Mouse (Mus musculus): Measurements from ENCODE around the gene Mgst3. TPM values are rescaled to one million over a fixed set of nuclear protein-coding genes. Genes with fewer than 3 reads are reported as not detected.

Mgst3 gene
- total RNA-seq (2015) = 21.8 and 27.7 TPM in 2 replicates
- 20.5 and 31.2 TPM in 2 replicates for total RNA-seq (2017)

- peak; percentile 87 for ATAC-seq (ENCODE audit: poor library complexity, severe bottlenecking)
Observed at GRCm38 (mm10) chr1:167393683-167394492, at the start of gene Mgst3. Gene Mgst3 (minus strand): TSS chr1:167393841.

- no peak for ATAC-seq (ENCODE audit: poor library complexity, severe bottlenecking)
Observed at GRCm38 (mm10) chr1:167438231-167438885, 44.7 kb upstream of the Mgst3 start.

DNA sequence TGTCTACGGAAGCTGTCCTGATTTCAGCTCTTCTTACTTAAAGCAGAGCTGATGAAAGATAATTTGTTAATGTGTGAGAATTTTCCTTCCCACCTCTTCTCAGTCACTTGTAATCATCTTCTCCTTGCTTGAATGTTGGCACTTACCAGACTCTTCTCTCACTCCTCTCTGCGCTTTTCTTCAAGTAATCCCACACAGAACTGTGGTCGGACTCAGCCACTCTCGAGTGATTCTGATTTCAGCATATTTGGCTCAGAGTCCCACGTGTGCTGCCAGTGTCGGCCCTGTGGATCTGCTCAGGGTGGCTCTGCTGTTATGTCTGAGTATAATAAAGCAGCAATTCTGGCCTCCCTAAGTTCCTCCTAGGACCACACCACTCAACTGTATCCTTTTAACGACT lies 43.5 kb upstream of the Mgst3 start:
- no peak for ATAC-seq (ENCODE audit: poor library complexity, severe bottlenecking)

GRCm38 (mm10) chr1:167436186-167436975 lies 42.7 kb upstream of the Mgst3 start:
- ATAC-seq (ENCODE audit: poor library complexity, severe bottlenecking) = no peak

GRCm38 (mm10) chr1:167434931-167435330 lies 41.3 kb upstream of the Mgst3 start:
- ATAC-seq (ENCODE audit: poor library complexity, severe bottlenecking) = no peak

- no peak for ATAC-seq (ENCODE audit: poor library complexity, severe bottlenecking)
Observed at GRCm38 (mm10) chr1:167430976-167431676, 37.5 kb upstream of the Mgst3 start.

DNA sequence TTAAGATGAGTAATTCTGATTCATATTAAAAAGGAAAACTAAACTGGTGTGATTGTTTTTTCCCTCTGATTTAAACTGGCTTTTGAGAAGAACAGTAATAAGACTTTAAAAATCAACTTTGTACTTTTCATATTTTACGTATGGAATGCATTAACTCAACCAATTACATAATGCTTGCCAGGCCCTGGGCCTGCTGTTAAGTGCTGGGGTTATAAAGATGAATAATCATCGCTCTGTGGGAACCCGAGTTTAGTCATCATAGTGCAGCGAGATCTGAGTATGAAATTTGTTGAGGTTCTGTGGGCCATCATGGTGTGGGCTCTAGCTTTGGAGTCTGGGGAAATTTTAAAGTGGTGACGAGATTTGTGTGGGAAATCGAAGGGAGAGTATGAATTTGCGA lies 33.0 kb upstream of the Mgst3 start:
- no peak for ATAC-seq (ENCODE audit: poor library complexity, severe bottlenecking)

DNA sequence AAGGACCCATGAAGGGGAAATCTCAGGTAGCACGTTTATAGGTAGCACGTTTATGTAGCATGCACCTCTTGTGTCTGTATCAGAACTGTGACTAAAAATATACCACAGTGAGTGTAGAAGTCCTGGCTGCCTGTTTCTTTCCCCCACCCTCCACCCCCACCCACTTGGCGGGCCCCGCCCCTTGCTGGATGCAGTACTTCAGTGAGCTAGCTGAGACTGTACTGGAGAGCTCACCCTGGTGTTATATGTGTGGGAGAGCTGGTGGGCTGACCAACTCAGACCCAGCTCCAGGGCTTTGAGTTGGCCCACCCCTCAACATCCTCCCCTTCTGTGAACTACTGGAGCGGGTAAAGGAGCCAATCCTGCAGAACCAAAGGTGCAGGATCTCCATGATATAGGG lies 31.9 kb upstream of the Mgst3 start:
- no peak for ATAC-seq (ENCODE audit: poor library complexity, severe bottlenecking)

DNA sequence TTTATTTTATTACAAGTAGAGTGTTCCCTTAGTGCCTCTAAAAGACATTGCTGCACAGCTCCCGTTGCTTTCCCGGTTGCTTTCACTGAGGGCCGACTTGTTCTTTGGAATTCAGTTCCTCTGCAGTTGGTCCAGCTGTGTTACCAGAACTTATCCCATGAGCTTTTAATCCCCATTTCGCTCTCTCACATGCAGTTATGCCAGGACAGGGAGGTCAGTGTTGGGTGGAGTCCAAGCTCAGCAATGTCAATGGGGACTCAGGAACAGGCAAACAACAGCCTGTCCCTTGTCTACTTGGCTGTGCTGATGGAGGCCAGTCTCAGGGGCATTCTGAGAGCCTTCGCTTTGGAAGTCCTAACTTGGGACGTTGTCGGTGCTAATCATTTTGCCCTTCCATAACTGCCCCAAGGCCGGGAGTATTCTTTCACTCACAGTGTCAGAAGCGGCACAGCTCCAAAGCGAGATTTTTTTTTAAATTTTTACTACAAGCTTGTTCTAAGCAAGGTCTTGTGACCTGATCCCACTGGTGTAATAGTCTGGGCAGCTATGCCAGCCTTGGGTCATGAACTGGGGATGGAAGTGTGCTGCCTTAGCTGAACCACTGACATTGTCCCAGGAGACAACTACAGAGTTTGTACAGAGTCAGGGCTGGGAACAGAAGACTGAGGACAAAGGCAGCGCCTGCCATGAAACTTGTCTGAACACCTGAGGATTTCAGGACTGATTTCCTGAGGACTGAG lies 29.0 kb upstream of the Mgst3 start:
- no peak for ATAC-seq (ENCODE audit: poor library complexity, severe bottlenecking)

DNA sequence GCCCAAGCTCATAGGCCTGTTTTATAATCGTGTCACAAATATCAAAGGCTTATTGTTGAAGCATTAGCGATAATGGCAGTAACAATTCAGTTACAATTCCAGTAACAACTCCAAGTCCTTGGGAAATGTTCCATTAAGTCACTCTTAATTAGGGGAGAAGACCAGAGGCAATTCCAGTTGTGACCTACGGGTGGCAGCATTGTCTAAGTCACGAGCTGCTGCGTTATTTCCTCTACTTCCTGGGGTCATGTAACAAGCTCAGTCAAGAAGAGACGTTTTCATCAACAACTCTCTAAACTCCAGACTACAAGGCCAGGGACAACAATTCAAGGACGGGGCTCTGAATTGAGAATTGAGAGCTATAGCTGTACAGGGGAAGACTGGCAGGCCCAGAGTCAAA lies 21.2 kb upstream of the Mgst3 start:
- peak; percentile 89 for ATAC-seq (ENCODE audit: poor library complexity, severe bottlenecking)

DNA sequence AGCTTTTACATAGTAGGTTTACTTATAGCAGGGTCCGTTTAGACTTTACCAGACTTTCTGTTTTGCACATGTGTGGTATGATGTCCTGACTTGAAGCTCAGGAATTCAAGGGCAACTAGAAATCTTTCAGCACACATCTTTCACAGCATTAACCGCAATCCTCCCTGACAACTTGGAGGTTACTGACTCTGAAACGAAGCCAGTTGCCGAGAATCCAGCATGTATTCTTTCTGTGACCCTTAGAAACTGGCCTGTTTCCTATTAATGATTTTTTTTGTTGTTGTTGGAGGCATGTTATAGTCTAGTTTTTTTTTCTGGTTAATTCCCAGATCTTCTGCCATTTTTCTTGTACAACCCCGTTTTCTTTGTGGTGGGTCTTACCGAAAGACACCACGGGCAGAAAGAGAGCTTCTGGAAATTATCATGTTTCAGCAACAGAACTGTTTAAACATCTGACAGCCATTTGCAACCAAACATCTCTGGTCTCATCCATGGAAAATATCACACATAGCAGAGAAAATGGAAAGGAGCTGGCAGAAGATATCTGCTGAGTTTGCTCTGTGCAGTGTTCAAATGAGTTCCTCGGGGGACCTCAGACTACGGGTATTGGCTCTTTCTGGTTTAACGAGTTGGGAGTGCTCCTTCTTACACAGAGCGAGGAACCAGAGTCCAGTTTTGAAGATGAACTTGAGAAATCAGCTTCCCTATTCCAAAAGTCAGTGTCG lies 18.5 kb upstream of the Mgst3 start:
- ATAC-seq (ENCODE audit: poor library complexity, severe bottlenecking) = no peak

GRCm38 (mm10) chr1:167409601-167410000 lies 16.0 kb upstream of the Mgst3 start:
- no peak for ATAC-seq (ENCODE audit: poor library complexity, severe bottlenecking)

GRCm38 (mm10) chr1:167405237-167405636 lies 11.6 kb upstream of the Mgst3 start:
- ATAC-seq (ENCODE audit: poor library complexity, severe bottlenecking) = no peak

- ATAC-seq (ENCODE audit: poor library complexity, severe bottlenecking) = peak; percentile 25
Observed at GRCm38 (mm10) chr1:167393281-167393680, 360 bp downstream of the Mgst3 start.

GRCm38 (mm10) chr1:167392687-167393086 lies 954 bp downstream of the Mgst3 start:
- peak; percentile 30 for ATAC-seq (ENCODE audit: poor library complexity, severe bottlenecking)

DNA sequence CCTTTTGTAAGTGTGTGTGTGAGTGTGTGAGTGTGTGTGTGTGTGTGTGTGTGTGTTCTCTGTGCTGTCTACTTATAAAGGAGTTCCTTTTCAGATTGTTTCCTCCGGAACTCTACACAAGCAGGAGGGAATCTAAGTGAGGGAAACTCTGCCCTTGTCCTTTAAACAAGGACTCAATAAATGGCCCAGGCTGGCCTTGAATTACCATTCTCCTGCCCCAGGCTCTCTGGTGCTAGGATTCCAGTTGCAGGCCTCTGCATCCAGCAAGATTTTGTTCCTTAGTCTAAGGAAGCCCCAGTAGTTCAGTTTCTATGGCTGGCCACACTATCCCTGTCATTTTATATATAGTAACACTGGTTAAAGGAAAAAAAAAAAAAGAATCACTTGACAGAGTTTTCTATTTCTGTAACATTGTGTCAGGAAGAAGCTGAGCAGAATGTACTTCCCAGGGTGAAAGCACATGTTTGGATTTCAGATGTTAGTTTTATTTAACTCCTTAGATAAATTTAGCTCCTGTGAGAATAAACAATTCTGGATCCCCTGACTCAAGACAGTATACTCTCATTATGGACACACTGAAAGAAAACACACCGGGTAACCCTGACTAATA lies 1.5 kb downstream of the Mgst3 start:
- no peak for ATAC-seq (ENCODE audit: poor library complexity, severe bottlenecking)

DNA sequence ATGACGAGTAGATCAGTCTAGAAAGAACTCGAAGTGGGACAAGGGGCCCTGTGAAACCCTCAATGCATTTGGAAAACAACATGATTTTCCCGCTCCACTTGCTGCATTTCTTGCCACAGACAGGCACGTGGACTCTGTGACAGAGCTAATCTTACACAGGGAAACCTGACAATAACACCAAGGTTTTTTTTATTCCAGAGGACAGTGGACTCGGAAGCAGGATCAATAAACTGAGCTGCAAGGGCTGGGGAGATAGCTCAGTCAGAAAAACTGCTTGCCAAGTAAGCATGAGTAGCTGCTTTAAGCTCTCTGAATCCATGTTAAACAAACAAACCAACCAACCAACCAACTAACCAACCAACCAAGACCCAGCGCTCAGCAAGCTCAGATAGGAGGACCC lies 2.4 kb downstream of the Mgst3 start:
- no peak for ATAC-seq (ENCODE audit: poor library complexity, severe bottlenecking)

- no peak for ATAC-seq (ENCODE audit: poor library complexity, severe bottlenecking)
Observed at GRCm38 (mm10) chr1:167390381-167390780, 3.3 kb downstream of the Mgst3 start.

- no peak for ATAC-seq (ENCODE audit: poor library complexity, severe bottlenecking)
Observed at GRCm38 (mm10) chr1:167389584-167389983, 4.1 kb downstream of the Mgst3 start.

Data from megakaryocyte, adult 5-6 weeks (primary cell).